Mouse (Mus musculus) B cell, adult 2 months (primary cell): Measurements from ENCODE around the gene Arid3a.

ENCODE experiments used
- DNase-seq, 2 experiments: peaks; one replicate each; pipeline ENCODE4 v3.0.0; 2022

The Arid3a gene

DNA sequence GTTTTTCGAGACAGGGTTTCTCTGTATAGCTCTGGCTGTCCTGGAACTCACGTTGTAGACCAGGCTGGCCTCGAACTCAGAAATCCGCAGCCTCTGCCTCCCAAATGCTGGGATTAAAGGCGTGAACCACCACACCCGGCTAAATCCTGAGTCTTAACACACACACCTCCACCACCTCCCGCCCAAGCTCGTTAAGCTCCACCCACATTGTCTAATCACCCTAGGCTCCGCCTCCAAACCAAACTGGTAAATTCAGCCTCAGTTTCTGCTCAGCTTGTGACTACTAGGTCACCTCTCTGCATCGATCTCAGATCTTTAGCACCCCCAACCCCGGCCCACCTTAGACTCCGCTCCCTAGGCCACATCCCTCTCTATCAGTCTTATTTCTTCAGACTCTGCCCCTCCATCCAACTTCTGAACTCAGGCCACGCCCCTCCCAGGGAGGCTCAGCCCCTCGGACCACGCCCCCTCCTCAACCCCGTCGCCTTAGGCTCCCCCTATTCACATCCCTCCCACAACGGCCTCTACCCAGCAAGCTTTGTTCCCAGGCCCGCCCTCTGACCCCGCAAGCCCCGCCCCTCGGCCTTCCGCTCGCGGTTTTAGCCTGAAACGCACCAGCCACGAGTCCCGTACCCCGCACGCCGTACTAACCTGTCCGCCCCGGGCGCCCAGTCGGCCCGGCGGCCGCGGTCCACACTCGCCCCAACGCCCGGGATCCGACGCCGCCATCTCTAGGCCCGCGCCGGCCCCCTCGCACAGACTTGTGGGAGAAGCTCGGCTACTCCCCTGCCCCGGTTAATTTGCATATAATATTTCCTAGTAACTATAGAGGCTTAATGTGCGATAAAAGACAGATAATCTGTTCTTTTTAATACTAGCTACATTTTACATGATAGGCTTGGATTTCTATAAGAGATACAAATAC is 18.4 kb upstream of the Arid3a start, which contains the start of gene Med16:
Med16 (minus strand) TSS at position 757 of the 925 bp plus-strand sequence.
- DNase-seq = peak; percentile 98 to 99

DNA sequence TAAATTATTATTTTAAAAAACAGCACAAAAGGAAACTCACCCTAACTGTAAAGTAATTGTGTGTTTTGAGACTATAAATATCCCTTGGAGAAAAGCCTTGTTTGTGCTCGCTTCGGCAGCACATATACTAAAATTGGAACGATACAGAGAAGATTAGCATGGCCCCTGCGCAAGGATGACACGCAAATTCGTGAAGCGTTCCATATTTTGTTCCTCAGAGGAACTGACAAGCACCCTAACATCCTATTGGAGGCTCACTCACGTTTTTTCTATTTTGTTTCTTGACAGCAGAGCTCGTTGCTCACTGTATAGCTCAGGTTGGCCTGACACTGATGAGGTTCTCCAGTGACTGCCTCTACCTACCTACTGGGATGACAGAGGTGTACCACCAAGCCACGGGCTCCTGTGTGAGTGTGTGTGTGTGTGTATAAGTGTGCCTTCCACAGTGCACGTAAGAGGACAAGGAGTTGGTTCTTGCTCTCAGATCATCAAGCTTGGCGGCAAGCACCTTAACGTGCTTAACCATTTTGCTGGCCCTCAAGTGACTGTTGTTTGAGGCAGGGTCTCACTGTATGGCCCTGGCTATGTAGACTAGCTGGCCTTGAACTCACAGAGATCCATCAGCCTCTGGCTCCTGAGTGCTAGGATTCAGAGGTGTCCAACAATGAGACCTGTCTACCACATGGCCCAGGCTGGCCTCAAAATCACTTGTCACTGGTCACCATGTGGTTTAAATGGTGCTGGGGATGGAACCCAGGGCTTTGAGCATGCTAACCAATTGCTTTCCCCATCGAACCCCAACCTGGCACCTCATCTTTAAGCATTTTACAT is 17.5 kb upstream of the Arid3a start:
- DNase-seq = peak; percentile 49 to 58

DNA sequence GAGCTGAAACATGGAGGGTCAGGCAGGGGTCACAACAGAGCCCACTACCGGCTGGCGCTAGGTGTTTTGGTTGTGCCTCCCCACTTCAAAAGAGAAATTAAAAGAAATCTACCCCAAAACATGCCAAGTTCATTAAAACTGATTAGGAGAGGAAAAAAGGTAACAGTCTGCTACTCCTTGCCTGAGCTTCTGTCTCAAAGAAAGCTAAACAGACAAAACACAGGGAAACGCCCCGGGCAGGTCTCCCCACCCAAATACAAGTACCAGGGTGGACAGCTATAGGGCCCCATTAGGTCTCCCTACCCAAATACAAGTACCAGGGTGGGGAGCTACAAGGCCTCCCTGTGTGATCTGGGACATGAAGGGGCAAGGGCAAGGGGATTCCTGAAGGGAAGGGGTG is 16.3 kb upstream of the Arid3a start, which contains the start of gene Gm26602:
Gm26602 (plus strand) TSS at position 301 of the 400 bp plus-strand sequence.
- no peak for DNase-seq

DNA sequence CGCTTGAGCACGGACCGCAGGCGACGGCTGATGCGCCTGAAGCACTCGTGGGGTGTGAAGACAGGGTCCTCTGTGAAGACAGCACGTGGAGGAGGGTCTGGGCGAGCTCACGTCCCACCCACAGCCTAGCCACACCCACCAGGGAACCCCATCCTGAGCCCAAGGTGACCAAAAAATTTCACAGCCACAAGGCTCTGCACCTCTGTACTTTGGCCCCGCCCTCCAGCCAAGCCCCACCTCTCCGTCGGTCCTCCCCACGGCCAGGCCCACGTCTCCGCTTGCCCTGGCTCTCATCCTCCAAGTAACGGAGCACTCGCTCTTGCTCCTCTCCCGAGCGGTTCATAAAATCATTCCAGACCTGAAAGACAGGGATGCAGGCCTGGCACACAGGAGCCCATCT is 14.4 kb upstream of the Arid3a start:
- no peak for DNase-seq

DNA sequence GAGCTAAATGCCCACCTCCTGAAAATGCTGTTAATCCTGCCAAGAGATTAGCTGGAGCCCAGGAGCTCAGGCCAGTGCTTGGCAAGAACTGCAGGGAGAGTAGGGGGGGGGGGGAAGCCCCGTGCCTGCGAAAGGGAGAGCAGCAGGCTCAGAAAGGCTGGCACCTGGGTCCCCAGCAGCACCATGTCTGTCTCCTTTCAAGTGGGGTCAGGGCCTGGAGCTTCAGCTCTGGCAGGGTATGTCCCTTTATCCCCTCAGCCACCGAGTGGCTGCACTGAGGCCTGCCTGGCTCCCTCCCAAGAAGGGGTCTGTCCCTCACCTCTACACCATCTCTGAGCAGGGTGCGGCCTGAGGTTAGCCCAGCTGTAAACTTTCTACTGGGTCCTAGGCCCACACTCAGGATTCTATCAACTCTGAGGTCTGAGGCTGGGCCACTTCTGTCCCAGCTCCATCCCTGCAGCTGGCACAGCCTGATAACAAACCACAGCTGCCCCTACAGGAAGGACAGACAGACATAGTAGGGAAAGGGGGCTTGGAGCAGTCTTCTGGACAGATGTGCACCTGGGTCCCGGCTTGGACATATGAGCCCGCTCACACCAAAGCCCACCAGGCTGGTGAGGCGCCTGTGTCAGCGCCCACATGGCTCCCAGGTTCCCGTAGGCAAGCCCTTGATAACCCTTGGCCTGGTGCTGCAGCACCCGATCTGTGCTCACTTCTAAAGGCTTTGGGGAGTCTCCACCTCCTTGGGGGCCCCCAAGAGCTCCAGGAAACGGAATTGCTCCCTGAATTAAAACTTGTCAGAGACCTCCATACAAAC is 12.5 kb upstream of the Arid3a start:
- DNase-seq = no peak

DNA sequence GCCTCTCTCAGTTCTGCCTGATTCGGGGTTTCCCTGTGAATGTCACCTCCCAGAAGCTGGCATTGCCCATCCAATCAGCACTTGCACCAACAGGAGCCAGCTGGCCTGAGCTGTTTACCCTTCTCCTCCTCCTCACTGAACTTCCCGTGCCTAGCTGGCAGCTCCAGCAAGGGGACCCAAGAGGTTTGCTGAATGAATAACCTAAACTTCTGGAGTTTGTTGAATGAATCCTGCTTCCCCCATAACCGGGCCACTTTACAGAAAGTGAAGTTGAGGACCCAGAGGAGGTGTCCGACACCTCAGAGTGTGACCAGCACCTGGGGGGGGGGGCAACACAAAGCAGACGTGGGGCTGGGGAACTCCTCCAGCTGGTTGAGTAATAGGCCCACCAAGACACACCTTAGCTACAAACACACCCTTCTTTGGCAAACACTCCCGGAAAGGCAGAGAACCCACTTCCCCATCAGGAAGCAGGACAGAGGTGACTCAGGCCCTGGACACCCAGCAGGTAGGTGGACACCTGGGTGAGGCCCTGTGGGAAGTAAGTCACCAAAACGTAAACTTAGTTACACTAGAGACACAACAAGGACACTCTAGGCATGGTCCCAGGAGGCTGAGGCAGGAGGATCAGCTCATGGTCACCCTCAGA is 11.8 kb upstream of the Arid3a start:
- DNase-seq = no peak

DNA sequence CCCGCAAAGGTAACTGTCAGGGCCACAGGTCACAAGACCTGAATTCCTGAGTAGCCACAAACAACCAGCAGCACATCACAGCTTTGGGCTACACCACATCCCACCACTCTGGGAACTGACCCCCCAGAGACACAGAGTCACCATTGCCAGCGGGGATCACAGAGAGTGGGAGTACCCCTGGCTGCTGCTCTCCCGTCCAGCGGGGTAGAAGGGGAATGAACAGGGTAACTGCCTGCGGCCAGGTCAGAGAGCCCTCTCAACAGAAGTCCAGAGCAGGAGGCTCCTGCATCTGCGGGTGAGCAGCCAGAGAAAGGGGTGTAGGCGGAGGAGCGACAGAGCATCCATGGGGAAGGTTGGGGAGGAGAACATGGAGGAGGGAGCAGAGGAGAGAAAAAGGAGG is 10.8 kb upstream of the Arid3a start:
- DNase-seq = no peak

DNA sequence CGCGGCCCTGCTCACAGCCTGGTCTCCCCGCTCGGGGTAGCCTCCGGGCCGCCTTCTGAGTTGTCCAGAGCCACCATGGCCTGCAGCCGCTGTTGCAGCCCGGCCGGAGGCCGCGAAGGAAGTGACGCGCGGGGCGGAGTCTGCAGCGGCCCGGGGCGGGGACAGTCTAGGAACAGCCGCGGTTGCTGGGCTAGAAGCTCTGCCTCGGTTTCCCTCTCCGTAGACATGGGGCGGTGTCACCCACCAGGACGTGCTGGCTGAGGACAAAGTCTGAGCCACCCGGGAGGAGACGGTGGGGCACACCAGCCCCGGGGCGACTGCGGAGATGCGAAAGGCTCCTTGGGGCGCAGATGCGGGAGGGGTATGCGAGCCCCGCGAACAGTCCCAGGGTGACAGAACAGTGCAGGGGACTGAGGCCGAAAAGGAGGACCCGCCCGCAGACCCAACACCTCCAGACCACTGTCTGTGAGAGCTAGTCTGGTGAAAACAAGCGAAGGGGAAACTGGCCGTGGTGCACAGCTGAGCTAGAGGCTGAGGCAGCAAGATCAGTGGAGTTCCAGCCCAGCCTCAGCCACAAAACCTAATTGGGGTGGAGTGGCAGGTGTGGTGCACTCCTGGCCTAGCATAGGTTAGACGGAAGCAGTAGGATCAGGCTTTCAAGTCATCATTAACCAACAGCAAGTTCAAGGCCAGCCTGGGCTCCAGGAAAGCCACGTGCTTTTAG is 9.9 kb upstream of the Arid3a start, which contains the start of gene Kiss1r:
Kiss1r (plus strand) TSS at position 164 of the 724 bp plus-strand sequence.
- DNase-seq = peak; percentile 90 to 91

DNA sequence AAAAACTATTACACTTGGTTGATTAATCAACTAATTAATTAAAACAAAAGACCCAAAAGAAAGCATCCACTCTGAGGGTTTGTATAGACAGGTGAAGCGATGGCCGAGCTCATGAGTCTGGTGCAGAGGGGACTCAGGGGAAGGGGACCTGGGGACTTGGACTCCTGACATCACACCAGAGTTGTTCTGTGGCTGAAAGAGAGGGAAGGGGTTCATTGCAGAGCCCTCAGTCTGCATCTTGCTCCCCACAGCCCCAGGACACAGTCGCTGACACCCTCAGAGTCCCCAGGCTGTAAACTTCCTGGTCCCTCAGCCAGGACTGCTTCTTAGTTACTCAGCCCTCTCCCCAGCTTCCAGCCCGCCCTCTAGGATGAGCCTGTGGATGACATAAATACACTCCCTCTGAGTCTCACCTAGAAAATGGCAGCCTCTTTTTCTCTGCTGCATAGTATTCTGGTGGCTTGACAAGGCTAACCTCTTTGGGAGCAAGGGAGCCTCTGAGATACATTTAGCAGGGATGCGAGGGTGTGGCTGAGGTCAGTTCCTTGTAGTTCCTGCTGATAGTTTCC is 9.2 kb upstream of the Arid3a start:
- DNase-seq = no peak

DNA sequence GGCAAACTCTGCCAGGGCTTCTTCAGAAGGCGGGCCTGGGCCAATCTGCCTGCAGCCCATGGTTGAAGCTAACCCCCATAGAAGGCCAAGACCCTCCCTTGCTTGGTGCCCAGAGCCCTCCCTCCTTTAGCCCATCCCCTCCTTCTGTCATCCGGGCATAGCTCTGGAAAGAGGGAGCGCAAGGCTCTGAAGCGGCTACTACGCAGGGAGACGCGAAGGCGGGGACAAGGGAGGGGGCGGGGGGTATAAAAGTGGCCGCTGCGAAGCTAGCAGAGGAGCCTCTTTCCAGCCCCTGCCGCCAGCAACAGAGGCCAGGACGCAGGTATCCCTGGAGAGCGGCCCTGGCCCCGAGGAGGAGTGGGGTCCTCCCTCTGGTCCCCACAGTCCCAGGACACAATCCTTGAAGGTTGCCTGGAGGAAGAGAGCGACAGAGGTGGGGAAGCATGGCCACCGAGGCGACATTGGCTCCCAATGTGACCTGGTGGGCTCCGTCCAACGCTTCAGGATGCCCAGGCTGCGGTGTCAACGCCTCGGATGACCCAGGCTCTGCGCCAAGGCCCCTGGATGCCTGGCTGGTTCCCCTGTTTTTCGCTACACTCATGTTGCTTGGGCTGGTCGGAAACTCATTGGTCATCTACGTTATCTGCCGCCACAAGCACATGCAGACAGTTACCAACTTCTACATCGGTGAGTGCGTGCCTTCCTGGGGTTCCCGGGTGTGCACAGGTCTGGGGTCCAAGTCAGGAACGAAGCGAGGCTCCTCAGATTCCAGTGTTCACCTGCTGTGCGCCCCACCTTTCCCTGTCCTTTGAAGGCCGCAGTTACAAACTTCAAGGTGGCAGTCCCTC is 8.4 kb upstream of the Arid3a start:
- no peak for DNase-seq

DNA sequence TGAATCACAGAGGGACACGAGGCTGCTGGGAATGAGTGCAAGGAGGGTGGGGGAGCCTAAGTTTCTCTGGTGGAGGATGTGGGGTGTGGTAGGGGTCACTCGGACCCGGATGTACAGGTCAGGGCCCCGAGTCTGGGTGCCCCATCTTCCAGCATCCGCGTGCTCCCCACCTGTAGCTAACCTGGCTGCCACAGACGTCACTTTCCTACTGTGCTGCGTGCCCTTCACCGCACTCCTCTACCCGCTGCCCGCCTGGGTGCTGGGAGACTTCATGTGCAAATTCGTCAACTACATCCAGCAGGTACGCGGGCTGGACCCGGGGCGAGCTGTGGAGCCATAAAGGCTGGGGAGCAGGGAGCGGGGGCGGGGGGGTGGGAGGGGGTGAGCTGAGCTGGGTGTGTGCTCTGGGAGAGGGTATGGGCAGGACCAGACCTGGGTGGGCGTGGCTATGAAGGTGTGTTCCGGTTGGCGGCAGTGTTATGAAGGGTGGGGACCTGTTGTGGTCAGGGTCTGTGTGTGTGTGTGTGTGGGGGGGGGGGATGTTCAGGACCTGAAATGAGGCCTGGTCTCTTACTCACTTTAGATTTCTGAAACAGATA is 7.5 kb upstream of the Arid3a start:
- DNase-seq = no peak

DNA sequence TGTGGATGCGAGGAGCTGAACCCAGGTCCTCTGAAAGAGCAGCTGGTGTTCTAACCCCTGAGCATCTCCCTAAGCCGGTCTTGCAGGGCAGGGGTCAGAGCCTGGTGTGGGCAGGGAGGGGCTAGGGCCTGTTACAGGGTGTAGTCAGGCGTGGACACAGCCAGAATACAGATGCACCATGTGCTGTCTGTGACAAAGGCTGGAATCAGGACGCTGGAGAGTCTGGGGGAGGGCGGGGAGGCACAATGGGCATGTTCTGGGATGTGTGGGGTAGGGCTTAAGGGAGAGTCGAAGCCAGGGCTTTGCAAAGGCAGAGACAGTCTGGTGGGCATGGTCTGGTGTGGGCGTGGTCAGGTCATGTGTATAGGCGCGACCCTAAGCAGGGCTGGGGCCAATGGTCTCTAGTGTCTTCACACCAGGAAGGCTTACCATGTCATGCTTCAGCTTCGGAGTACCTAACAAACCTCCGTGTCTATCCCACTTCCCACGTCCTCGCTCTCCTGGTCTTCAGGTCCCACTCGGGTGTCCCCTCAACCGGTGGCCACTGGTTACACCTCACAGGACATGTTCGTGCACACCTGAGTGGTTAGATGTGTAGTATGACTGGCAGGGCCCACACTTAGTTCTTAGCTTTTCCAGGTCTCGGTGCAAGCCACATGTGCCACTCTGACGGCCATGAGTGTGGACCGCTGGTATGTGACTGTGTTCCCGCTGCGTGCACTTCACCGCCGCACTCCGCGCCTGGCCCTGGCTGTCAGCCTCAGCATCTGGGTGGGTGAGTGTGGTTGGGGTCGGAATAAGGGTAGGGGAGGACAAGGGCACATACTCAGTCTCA is 6.6 kb upstream of the Arid3a start:
- DNase-seq = no peak

DNA sequence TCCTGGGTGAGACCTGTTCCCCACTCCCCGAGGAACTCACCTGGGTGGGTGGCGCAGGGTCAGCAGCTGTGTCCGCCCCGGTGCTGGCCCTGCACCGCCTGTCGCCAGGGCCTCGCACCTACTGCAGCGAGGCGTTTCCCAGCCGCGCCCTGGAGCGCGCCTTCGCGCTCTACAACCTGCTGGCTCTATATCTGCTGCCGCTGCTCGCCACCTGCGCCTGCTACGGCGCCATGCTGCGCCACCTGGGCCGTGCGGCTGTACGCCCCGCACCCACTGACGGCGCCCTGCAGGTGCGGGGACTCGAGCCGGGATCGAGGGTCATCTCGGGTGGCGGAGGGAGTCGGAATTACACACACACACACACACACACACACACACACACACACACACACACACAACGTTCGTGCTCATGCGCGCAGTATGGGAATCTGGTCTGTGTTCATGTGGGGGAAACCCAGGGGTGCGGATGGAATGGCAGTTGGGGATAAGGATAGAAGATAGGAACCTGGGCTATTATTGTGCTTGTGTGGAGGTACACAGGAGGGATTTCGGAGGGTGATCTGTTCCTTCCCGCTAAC is 5.8 kb upstream of the Arid3a start, which contains the start of gene R3hdm4:
R3hdm4 (minus strand) TSS at position 251 of the 578 bp plus-strand sequence.
- DNase-seq = peak in 1 of 2 experiments; percentile 27

DNA sequence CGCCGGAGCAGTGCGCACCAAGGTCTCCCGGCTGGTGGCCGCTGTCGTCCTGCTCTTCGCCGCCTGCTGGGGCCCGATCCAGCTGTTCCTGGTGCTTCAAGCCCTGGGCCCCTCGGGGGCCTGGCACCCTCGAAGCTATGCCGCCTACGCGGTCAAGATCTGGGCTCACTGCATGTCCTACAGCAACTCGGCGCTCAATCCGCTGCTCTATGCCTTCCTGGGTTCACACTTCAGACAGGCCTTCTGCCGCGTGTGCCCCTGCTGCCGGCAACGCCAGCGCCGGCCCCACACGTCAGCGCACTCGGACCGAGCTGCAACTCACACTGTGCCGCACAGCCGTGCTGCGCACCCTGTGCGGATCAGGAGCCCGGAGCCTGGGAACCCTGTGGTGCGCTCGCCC is 5.3 kb upstream of the Arid3a start:
- no peak for DNase-seq

DNA sequence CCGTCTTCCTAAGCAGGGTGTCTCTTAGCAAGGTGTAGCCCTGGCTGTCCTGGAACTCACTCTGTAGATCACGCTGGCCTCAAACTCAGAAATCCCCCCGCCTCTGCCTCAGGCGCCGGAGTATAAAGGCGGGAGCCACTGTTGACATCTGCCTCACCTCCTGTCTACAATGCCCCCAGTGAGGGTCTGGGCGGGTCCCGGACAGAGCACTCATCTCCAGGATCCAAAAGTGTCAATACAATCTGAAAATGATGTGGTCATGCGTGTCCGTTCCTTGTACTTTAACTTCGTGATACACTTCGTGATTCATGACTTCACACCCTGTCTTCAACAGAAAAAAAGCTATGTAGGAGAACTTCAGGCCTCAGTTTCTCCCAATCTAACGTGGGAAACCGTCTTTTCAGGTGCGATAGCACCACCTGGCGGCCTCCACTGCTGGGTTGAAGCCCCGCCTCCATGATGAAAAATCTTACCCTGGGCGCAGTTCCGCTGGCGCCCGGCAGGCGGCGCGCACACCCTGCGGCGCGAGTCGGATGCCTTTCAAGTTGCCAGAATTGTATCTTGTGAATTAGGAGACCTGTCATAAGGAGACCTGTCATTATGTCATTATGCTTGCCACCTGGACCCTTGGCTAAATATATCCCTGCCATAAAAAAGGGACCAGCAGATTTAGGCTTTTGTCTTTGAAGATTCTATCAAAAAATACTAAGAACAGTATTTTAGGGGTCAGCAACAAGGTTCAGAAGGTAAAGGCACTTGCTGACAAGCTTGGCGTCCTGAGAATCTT is 1.7 kb upstream of the Arid3a start:
- DNase-seq = peak; percentile 97

DNA sequence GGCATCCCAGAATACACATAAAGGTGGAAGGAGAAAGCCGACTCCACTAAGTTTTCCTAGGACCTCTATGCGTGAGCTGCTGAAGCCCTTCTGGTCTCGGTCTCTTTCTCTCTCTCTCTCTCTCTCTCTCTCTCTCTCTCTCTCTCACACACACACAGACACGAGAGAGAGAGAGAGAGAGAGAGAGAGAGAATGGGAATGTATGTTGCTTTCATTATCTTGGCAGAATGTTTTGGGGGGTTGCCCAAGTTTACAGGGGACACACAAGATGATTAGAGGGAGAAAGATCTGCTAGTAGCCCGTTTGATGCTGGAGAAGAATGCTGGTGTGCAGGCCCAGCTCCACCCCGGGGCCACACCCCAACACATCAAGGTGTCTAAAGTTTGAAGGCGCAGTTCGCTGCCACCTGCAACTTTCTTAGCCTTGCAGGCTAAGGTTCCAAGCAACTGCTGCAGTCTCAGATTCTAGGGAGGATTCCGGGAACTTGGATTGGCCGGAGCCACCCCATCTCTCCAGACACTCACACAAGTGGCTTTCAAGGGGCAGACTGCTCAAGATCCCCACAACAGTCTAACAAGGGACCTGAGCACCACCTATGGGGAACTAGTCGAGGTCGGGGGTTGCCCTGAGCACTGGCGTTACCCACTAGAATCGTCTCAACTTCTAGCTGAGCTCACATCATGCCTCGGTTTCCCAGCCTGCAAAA is 905 bp upstream of the Arid3a start:
- DNase-seq = peak; percentile 51 to 61
